Mouse (Mus musculus) right cerebral cortex, postnatal 36 days (tissue): ENCODE results near the gene Olfr1509.
"Not testable (repeated sequence)": the region's sequence is repeated elsewhere in the genome, so short reads cannot be mapped to it uniquely, and the experiment has no call there.

Experiments
- DNase-seq, 2 experiments: peaks; one replicate each; pipeline ENCODE4 v3.0.0; 2022; ENCODE audit warnings: low spot score in 2 of 2, mixed read lengths in 1 of 2

Olfr1509 gene

DNA sequence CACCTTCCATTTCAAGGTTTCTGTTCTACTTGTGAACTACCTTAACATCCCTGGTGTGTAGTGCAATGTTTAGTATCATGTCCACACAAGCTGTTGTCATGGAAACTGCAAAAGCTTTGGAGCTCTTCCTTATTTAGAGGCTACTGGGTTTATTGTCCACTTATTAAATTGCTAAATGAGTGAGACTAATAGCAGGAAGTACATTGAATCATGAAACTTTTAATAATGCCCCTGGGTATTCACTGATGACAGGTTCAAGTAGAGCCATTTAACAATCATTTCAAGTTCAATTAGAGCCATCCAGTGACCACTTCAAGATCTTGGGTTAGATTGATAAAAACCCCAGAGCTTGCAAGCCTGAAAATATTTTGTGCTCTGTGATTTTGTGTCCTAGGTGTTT lies at the start of gene Olfr1509:
Gene Olfr1509, plus strand, starts transcription at position 301 of the 400 bp plus-strand sequence.
- no peak for DNase-seq

GRCm38 (mm10) chr14:52397279-52397678 lies 45.5 kb upstream of the Olfr1509 start, which contains the start of gene Olfr1511:
TSS of gene Olfr1511 (minus strand) at chr14:52397379.
- DNase-seq, result no peak

DNA sequence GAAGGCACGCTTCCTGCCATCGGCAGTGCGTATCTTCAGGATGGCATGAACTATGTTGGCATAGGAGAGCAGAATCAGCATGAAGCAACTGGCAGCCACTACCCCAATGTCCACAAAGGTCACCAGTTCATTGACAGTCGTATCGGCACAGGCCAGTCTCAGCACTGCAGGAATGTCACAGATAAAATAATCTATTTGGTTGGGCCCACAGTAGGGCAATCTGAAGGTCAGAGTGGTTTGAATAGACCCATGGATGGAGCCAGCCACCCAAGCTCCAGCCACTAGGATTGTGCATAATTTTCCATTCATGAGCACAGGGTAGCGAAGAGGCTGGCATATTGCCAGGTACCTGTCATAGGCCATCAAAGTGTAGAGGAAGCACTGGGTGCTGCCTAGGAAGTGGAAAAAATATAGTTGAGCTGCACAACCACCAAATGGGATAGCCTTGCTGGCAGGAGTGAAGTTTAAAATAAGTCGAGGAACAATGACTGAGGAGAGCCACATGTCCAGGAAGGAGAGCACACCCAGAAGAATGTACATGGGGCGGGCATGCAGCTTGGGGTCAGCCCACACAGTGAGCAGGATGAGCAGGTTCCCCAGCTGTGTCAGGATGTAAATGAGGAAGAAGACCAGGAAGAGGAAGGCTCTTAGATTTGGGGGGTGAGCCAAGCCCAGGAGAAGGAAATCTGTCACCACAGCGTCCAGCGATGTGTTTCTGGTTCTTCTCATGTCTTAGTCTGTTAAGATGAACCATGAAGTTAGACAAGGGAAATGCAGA lies 32.5 kb upstream of the Olfr1509 start:
- not testable (repeated sequence) for DNase-seq

GRCm38 (mm10) chr14:52414273-52414672 lies 28.5 kb upstream of the Olfr1509 start, which contains the start of gene Olfr1510:
TSS of gene Olfr1510 (minus strand) at chr14:52414373.
- no peak for DNase-seq

GRCm38 (mm10) chr14:52427686-52428085 lies 15.1 kb upstream of the Olfr1509 start:
- DNase-seq, result no peak

DNA sequence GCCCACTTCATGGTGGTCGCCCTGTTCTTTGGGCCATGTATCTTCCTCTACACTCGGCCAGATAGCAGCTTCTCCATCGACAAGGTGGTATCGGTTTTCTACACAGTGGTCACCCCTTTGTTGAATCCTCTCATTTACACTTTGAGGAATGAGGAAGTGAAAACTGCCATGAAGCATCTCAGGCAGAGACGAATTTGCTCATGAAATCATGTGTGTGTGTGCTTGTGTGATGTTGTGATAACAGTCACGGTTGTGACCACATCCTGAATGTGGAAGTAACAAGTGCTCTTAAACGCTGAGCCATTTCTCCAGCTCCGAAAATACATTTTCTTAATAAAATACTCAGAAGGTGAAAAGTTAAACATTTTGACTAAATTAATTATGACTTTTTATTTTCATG lies 8.3 kb downstream of the Olfr1509 start:
- DNase-seq, result no peak

DNA sequence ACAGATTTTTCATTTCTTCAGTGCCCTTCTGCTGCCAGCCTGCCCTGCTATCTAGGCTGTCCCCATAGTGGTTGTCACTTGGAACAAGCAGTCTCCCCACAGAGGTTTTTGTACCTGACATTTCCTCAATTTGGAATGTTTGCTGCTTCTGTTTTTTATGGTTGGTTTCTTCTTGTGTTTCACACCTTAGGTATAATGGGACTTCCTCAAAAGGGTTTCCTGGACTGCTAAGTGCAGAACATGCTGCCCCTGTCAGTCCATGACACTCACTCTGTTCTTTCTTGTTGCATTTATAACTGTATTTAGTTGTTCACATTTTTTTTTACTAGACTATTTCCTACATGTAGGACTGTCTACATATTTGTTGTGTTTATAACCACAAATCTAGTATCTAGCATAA lies 19.1 kb downstream of the Olfr1509 start:
- no peak for DNase-seq

DNA sequence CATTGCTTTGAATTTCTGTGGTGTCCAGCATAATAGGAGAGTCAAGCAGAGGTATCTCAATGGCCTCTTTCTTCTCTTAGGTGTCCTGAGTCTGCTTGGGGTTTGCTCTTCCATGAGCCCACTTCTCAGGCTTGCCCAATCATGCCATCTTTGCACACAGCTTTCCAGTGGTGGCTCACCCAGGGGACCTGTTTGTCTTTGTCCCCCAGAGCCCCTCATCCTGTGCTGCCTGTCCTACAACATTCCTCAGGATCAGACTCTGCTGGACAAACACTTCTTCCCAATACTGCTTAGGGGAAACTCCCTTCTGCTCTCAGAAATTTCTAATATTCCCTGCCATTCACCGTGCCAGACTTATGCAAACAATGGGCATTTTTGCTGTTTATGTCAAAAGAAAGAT lies 22.9 kb downstream of the Olfr1509 start:
- DNase-seq, result no peak

GRCm38 (mm10) chr14:52467395-52467794 lies 24.6 kb downstream of the Olfr1509 start, which contains the start of gene Olfr1508:
TSS of gene Olfr1508 (minus strand) at chr14:52467495.
- no peak for DNase-seq

GRCm38 (mm10) chr14:52495516-52495915 lies 52.7 kb downstream of the Olfr1509 start, which contains the start of gene Olfr1507:
TSS of gene Olfr1507 (minus strand) at chr14:52495749.
- DNase-seq, result no peak
